In genomic region chr3:95273471-95273870, GRCm38 (mm10) we compare ENCODE assay signal across 23 mouse cellular contexts. TPM values are rescaled to one million over a fixed set of nuclear protein-coding genes. Genes with fewer than 3 reads are reported as not detected.
DNase-seq lines count a peak whose midpoint lies in the region; ATAC-seq and TF ChIP-seq lines count a peak whose summit lies in the region.
"Had no signal": no experiment of that assay in that cellular context is flagged by ENCODE, and none has a peak within 500 bp of the region (broad histone marks: within the 10 kb centered on the region; RNA-seq: fewer than 3 reads in every experiment).

No protein-coding gene starts in this region.

- 0 out of 2 replicates have a peak, but pooled peaks have one; percentile 20 for ATAC-seq in heart, embryonic 16.5 days (replicated peaks; ENCODE audit: extremely low read depth, insufficient read depth, low FRiP score)
- ATAC-seq: forebrain, postnatal 0 days; inflammation-experienced regulatory T-cells, adult 6 months; liver, embryonic 12.5 days had no signal

- H3K4me1 ChIP-seq in heart, embryonic 16.5 days (ENCODE audit: control insufficient read depth, insufficient read depth, low read length) = peaks cover 25% of the 10 kb centered on the region
- peaks cover 9% of the 10 kb centered on the region for H3K4me1 ChIP-seq in ES-Bruce4 (ENCODE audit: control insufficient read depth, insufficient read depth, low read length)
- H3K4me1 ChIP-seq in thymus, adult 2 months (replicated peaks; ENCODE audit: control insufficient read depth, insufficient read depth, low read length) = peaks cover 2% of the 10 kb centered on the region; the same call in 1 of the 2 replicates
- H3K4me1 ChIP-seq: midbrain, embryonic 12.5 days had no signal

- H3K9me3 ChIP-seq in heart, embryonic 16.5 days (replicated peaks; ENCODE audit: control insufficient read depth, low read length) = no peaks in the 10 kb centered on the region
- H3K9me3 ChIP-seq in ES-Bruce4 (replicated peaks; ENCODE audit: control insufficient read depth, insufficient read depth, low read length, poor library complexity, severe bottlenecking) = no peaks in the 10 kb centered on the region
- H3K9me3 ChIP-seq: heart, embryonic 13.5 days; liver, embryonic 12.5 days; midbrain, embryonic 12.5 days had no signal

- 87% methylated on average over 5 of the region's 5 CpGs for WGBS in heart, embryonic 16.5 days
- 97% methylated on average over 5 of the region's 5 CpGs for WGBS in thymus, adult 2 months

- H3K4me3 ChIP-seq in heart, embryonic 16.5 days (ENCODE audit: low read length) = no peak overlapping the region
- no peak overlapping the region for H3K4me3 ChIP-seq in ES-Bruce4 (ENCODE audit: low read depth, low read length)
- H3K4me3 ChIP-seq in thymus, adult 2 months (ENCODE audit: control insufficient read depth, insufficient read depth, low read length) = no peak overlapping the region
- H3K4me3 ChIP-seq: heart, embryonic 13.5 days; left cerebral cortex, adult 2 months; liver, embryonic 12.5 days; midbrain, embryonic 12.5 days had no signal

- H3K27ac ChIP-seq in heart, embryonic 16.5 days (ENCODE audit: low read length) = no peak overlapping the region; the same call in 1 of the 2 replicates
- H3K27ac ChIP-seq in ES-Bruce4 (ENCODE audit: insufficient read depth, low read length) = peak overlapping the region; percentile 74
- H3K27ac ChIP-seq in thymus, adult 2 months (ENCODE audit: control insufficient read depth, insufficient read depth, low read length) = no peak overlapping the region
- H3K27ac ChIP-seq: heart, embryonic 13.5 days; left cerebral cortex, adult 2 months; liver, embryonic 12.5 days; midbrain, embryonic 12.5 days had no signal

- H3K27me3 ChIP-seq in heart, embryonic 16.5 days (ENCODE audit: control insufficient read depth, insufficient read depth, low read length) = no peaks in the 10 kb centered on the region
- no peaks in the 10 kb centered on the region for H3K27me3 ChIP-seq in ES-Bruce4 (ENCODE audit: control insufficient read depth, insufficient read depth, low read length, poor library complexity, severe bottlenecking)
- no peaks in the 10 kb centered on the region for H3K27me3 ChIP-seq in thymus, adult 2 months (ENCODE audit: control insufficient read depth, insufficient read depth, low read length)
- H3K27me3 ChIP-seq: CH12.LX; heart, embryonic 13.5 days; liver, embryonic 12.5 days; midbrain, embryonic 12.5 days had no signal

- H3K9ac ChIP-seq in heart, embryonic 16.5 days (ENCODE audit: low read length) = no peak overlapping the region
- no peak overlapping the region for H3K9ac ChIP-seq in ES-Bruce4 (ENCODE audit: low read depth, poor library complexity, severe bottlenecking)
- H3K9ac ChIP-seq: forebrain, postnatal 0 days; heart, embryonic 13.5 days; liver, embryonic 12.5 days; midbrain, embryonic 12.5 days had no signal

- DNase-seq in heart, adult 18-20 months = no peak
- DNase-seq in cerebellum, adult 11-12 months = peak; percentile 98
- peak; percentile 90 to 92 for DNase-seq in cerebellum, postnatal 14 days
- DNase-seq in thymus, adult 2 months = no peak
- DNase-seq in spleen, postnatal 36 days (ENCODE audit: low spot score in 2 of 2) = no peak
- DNase-seq: embryo, embryonic 11 days; forebrain, postnatal 0 days; kidney, adult 8-10 months; kidney, postnatal 14 days; lung, adult 2 months; lung, postnatal 4 days; thymus, postnatal 36 days had no signal

- no peak overlapping the region for H3K4me2 ChIP-seq in heart, embryonic 16.5 days (ENCODE audit: low read depth, low read length)
- H3K4me2 ChIP-seq: heart, embryonic 13.5 days; liver, embryonic 12.5 days; midbrain, embryonic 12.5 days had no signal

- no peak for TF ChIP-seq POLR2A in ES-Bruce4 (IDR thresholded peaks at IDR 0.05; ENCODE audit: insufficient read depth, low read length)
- TF ChIP-seq POLR2A in thymus, adult 2 months (IDR thresholded peaks at IDR 0.05; ENCODE audit: control insufficient read depth, extremely low read depth, insufficient read depth, low read length, poor library complexity) = no peak

- no peak for TF ChIP-seq CTCF in ES-Bruce4 (IDR thresholded peaks at IDR 0.05; ENCODE audit: low read depth, low read length)
- no peak for TF ChIP-seq CTCF in thymus, adult 2 months (IDR thresholded peaks at IDR 0.05; ENCODE audit: borderline replicate concordance, control insufficient read depth, extremely low read depth, insufficient read depth, low read length, poor library complexity)

- no peak for TF ChIP-seq EP300 in ES-Bruce4 (IDR thresholded peaks at IDR 0.05; ENCODE audit: insufficient read depth, low read depth, low read length)

- no peaks in the 10 kb centered on the region for H3K36me3 ChIP-seq in heart, embryonic 16.5 days (ENCODE audit: control insufficient read depth, insufficient read depth)
- H3K36me3 ChIP-seq in ES-Bruce4 (ENCODE audit: control insufficient read depth, insufficient read depth, low read length, poor library complexity, severe bottlenecking) = no peaks in the 10 kb centered on the region
- H3K36me3 ChIP-seq in thymus, adult 2 months (ENCODE audit: control insufficient read depth, insufficient read depth, low read length) = no peaks in the 10 kb centered on the region

RNA-seq across cellular contexts. Expression of gene Mindy1, which starts 7.7 kb away (rescaled TPM):
- 24.7 and 28.2 TPM in 2 replicates for polyA plus RNA-seq in heart, embryonic 16.5 days (2015; fragmentation: Nextera tagmentation; extraction: Ambion mirVana)
- total RNA-seq in heart, adult 18-20 months (2021) = 10 to 100 TPM; 19.1 to 23.2 TPM
- polyA plus RNA-seq in ES-Bruce4 (2011; ENCODE audit: insufficient read depth, insufficient read length, low read depth, missing spikeins) = 43.6 and 48.0 TPM in 2 replicates
- polyA plus RNA-seq in thymus, adult 2 months (2012; rRNA removed) = 50.3 and 50.4 TPM in 2 replicates

RNA-seq across cellular contexts. Expression of gene Prune1, which starts 8.4 kb away (rescaled TPM):
- polyA plus RNA-seq in heart, embryonic 16.5 days (2015; fragmentation: Nextera tagmentation; extraction: Ambion mirVana) = 28.1 and 31.4 TPM in 2 replicates
- 10 to 100 TPM; 25.5 to 25.6 TPM for total RNA-seq in heart, adult 18-20 months (2021)
- polyA plus RNA-seq in ES-Bruce4 (2011; ENCODE audit: insufficient read depth, insufficient read length, low read depth, missing spikeins) = 42.9 and 43.9 TPM in 2 replicates
- 17.2 and 18.5 TPM in 2 replicates for polyA plus RNA-seq in thymus, adult 2 months (2012; rRNA removed)

RNA-seq across cellular contexts. Expression of gene Bnipl, which starts 22.5 kb away (rescaled TPM):
- 0.22 and 0.37 TPM in 2 replicates for polyA plus RNA-seq in heart, embryonic 16.5 days (2015; fragmentation: Nextera tagmentation; extraction: Ambion mirVana)
- not detected for total RNA-seq in heart, adult 18-20 months (2021)
- polyA plus RNA-seq in ES-Bruce4 (2011; ENCODE audit: insufficient read depth, insufficient read length, low read depth, missing spikeins) = 4.1 and 4.8 TPM in 2 replicates
- polyA plus RNA-seq in thymus, adult 2 months (2012; rRNA removed) = 1.3 and 1.6 TPM in 2 replicates
- total RNA-seq: adrenal gland, adult 18-20 months; CH12.LX; hematopoietic stem cell, adult 5-6 weeks; monocyte, adult 5-6 weeks had no signal
- polyA plus RNA-seq: forebrain, postnatal 0 days; liver, embryonic 12.5 days had no signal

RNA-seq across cellular contexts. Expression of gene Gm128, which starts 32.1 kb away (rescaled TPM):
- polyA plus RNA-seq in heart, embryonic 16.5 days (2015; fragmentation: Nextera tagmentation; extraction: Ambion mirVana) = 0.50 and 0.51 TPM in 2 replicates
- total RNA-seq in heart, adult 18-20 months (2021) = not detected
- 1.2 and 2.1 TPM in 2 replicates for polyA plus RNA-seq in ES-Bruce4 (2011; ENCODE audit: insufficient read depth, insufficient read length, low read depth, missing spikeins)
- polyA plus RNA-seq in thymus, adult 2 months (2012; rRNA removed) = 0.30 and 0.33 TPM in 2 replicates
- total RNA-seq: CH12.LX; monocyte, adult 5-6 weeks had no signal
- polyA plus RNA-seq: midbrain, embryonic 12.5 days had no signal

RNA-seq across cellular contexts. Expression of gene Anxa9, which starts 33.5 kb away (rescaled TPM):
- polyA plus RNA-seq in heart, embryonic 16.5 days (2015; fragmentation: Nextera tagmentation; extraction: Ambion mirVana) = 0.60 and 0.79 TPM in 2 replicates
- total RNA-seq in heart, adult 18-20 months (2021) = under 1 TPM; 0.59 to 0.65 TPM
- polyA plus RNA-seq in ES-Bruce4 (2011; ENCODE audit: insufficient read depth, insufficient read length, low read depth, missing spikeins) = 1.9 and 2.0 TPM in 2 replicates
- 1.4 and 1.5 TPM in 2 replicates for polyA plus RNA-seq in thymus, adult 2 months (2012; rRNA removed)

Comparison
In these comparisons a context has a peak if more than half of its experiments do, and no peak if none do; other contexts are left out.
1. DNase-seq: peak in cerebellum, adult 11-12 months (single experiment) and cerebellum, postnatal 14 days (2 of 2); none in heart, adult 18-20 months (0 of 2), thymus, adult 2 months (single experiment) and spleen, postnatal 36 days (0 of 2).